Mouse (Mus musculus) embryonic facial prominence, embryonic 12.5 days (tissue): ENCODE measurements around the gene Acat2. TPM values are rescaled to one million over a fixed set of nuclear protein-coding genes. Genes with fewer than 3 reads are reported as not detected.
"Not testable (repeated sequence)": the region's sequence is repeated elsewhere in the genome, so short reads cannot be mapped to it uniquely, and the experiment has no call there.

Experiments used
- ATAC-seq: fragments of 200-750 bp; cut with Nextera tagmentation; 2 replicates; pipeline ENCODE4 v1.8.0; 2017; ENCODE audit not compliant: insufficient number of reproducible peaks, insufficient read depth, low FRiP score, low TSS enrichment
- H3K27ac ChIP-seq: fragments of 300-500 bp; sonication (generic); 2 replicates; pipeline ENCODE4 v1.5.1; 2016; ENCODE audit warnings: mild to moderate bottlenecking
- H3K27me3 ChIP-seq: fragments of 300-500 bp; sonication (generic); 2 replicates; pipeline ENCODE4 v1.6.1; 2016; ENCODE audit warnings: mild to moderate bottlenecking, moderate library complexity
- H3K36me3 ChIP-seq: fragments of 300-500 bp; sonication (generic); 2 replicates; pipeline ENCODE4 v1.6.1; 2016; ENCODE audit warnings: mild to moderate bottlenecking
- H3K4me1 ChIP-seq: fragments of 300-500 bp; sonication (generic); 2 replicates; pipeline ENCODE4 v1.6.1; 2016
- H3K4me2 ChIP-seq: fragments of 300-500 bp; sonication (generic); replicated peaks from 2 replicates; pipeline ENCODE4 v1.6.1; 2016; ENCODE audit warnings: mild to moderate bottlenecking, moderate library complexity
- H3K4me3 ChIP-seq: fragments of 300-500 bp; sonication (generic); 2 replicates; pipeline ENCODE4 v1.5.1; 2016; ENCODE audit warnings: mild to moderate bottlenecking
- H3K9ac ChIP-seq: fragments of 300-500 bp; sonication (generic); 2 replicates; pipeline ENCODE4 v1.6.1; 2016; ENCODE audit warnings: mild to moderate bottlenecking, moderate library complexity
- H3K9me3 ChIP-seq: fragments of 300-500 bp; sonication (generic); 2 replicates; pipeline ENCODE4 v1.6.1; 2016; ENCODE audit warnings: mild to moderate bottlenecking, moderate library complexity
- WGBS: fragments of 180-500 bp; shearing (Covaris S2); methylation state at CpG from one replicate; pipeline ENCODE4 v1.1.7; 2016; 5-methylcytosine and 5-hydroxymethylcytosine counted together
- polyA plus RNA-seq: library from polyadenylated mRNA; unstranded; fragments of >200 nt; fragmentation: Nextera tagmentation; extraction: Ambion mirVana; gene quantifications from 2 replicates; pipeline ENCODE4 v1.2.1, GENCODE M21; 2016

Gene Acat2
- polyA plus RNA-seq: 280 and 284 TPM in 2 replicates

GRCm38 (mm10) chr17:12960331-12960873, at the start of gene Acat2:
Gene Acat2 (minus strand): TSS chr17:12960747.
- Histone ChIP-seq H3K9me3 (no peaks in the 10 kb centered on the region), H3K27ac (peak within 1 kb of the TSS; percentile 87), H3K4me1 (peaks cover 7% of the 10 kb centered on the region; the same call in 1 of the 2 replicates), H3K27me3 (no peaks in the 10 kb centered on the region), H3K4me3 (peak within 1 kb of the TSS; percentile 64), H3K4me2 (peak within 1 kb of the TSS; percentile 67), H3K9ac (peak within 1 kb of the TSS; percentile 67), H3K36me3 (peaks cover 19% of the 10 kb centered on the region)
- peak; percentile 98 for ATAC-seq
- 0% methylated on average over 42 of the region's 42 CpGs for WGBS

- H3K9me3 ChIP-seq: no peaks in the 10 kb centered on the region
- WGBS: 19% methylated on average over 3 of the region's 3 CpGs
- no peak overlapping the region for H3K4me3 ChIP-seq
- no peaks in the 10 kb centered on the region for H3K27me3 ChIP-seq
- peaks cover 8% of the 10 kb centered on the region for H3K4me1 ChIP-seq
- H3K9ac ChIP-seq: no peak overlapping the region
- H3K36me3 ChIP-seq: peaks cover 17% of the 10 kb centered on the region
- no peak for ATAC-seq
- no peak overlapping the region for H3K4me2 ChIP-seq
- no peak overlapping the region for H3K27ac ChIP-seq
Measured at GRCm38 (mm10) chr17:13009887-13010286, 49.3 kb upstream of the Acat2 start.

- H3K4me1 ChIP-seq: peaks cover 8% of the 10 kb centered on the region
- H3K9me3 ChIP-seq: no peaks in the 10 kb centered on the region
- ATAC-seq: no peak
- 3% methylated on average over 10 of the region's 10 CpGs for WGBS
- H3K4me3 ChIP-seq: peak overlapping the region; percentile 87
- no peak overlapping the region; the same call in 1 of the 2 replicates for H3K27ac ChIP-seq
- peaks cover 9% of the 10 kb centered on the region for H3K36me3 ChIP-seq
- H3K4me2 ChIP-seq: peak overlapping the region; percentile 72
- H3K9ac ChIP-seq: peak overlapping the region; percentile 62
- no peaks in the 10 kb centered on the region for H3K27me3 ChIP-seq
Measured at GRCm38 (mm10) chr17:13008528-13008927, 48.0 kb upstream of the Acat2 start.

GRCm38 (mm10) chr17:13007730-13008425, 47.3 kb upstream of the Acat2 start:
- Histone ChIP-seq H3K27me3 (no peaks in the 10 kb centered on the region), H3K4me1 (peaks cover 8% of the 10 kb centered on the region), H3K9me3 (no peaks in the 10 kb centered on the region), H3K9ac (peak overlapping the region; percentile 62), H3K4me2 (peak overlapping the region; percentile 72), H3K27ac (peak overlapping the region; percentile 77), H3K4me3 (peak overlapping the region; percentile 87), H3K36me3 (peaks cover 2% of the 10 kb centered on the region; the same call in 1 of the 2 replicates)
- under 1% methylated on average over 75 of the region's 76 CpGs for WGBS
- ATAC-seq: peak; percentile 98

- Histone ChIP-seq H3K4me1 (peaks cover 8% of the 10 kb centered on the region), H3K36me3 (no peaks in the 10 kb centered on the region; the same call in 1 of the 2 replicates), H3K4me2 (peak overlapping the region; percentile 72), H3K4me3 (peak overlapping the region; percentile 87), H3K9ac (0 out of 2 replicates have a peak overlapping the region, but pooled peaks have one; percentile 44), H3K27me3 (no peaks in the 10 kb centered on the region), H3K27ac (no peak overlapping the region), H3K9me3 (no peaks in the 10 kb centered on the region)
- 45% methylated on average over 5 of the region's 5 CpGs for WGBS
- ATAC-seq: no peak
Measured at GRCm38 (mm10) chr17:13006984-13007383, 46.4 kb upstream of the Acat2 start.

- not testable (repeated sequence) for H3K4me1 ChIP-seq, H3K9me3 ChIP-seq, ATAC-seq, H3K36me3 ChIP-seq, H3K27me3 ChIP-seq
- Histone ChIP-seq H3K27ac (peak within 1 kb of the TSS; percentile 77), H3K9ac (peak within 1 kb of the TSS; percentile 44; the same call in 1 of the 2 replicates), H3K4me3 (peak within 1 kb of the TSS; percentile 87), H3K4me2 (peak within 1 kb of the TSS; percentile 72)
- WGBS: 94% methylated on average over 2 of the region's 2 CpGs
Measured at GRCm38 (mm10) chr17:13006546-13006945, 46.0 kb upstream of the Acat2 start, which contains the start of gene Sod2. Gene Sod2 (plus strand): TSS chr17:13006846.

GRCm38 (mm10) chr17:13004436-13004835, 43.9 kb upstream of the Acat2 start:
- WGBS: 68% methylated on average over 2 of the region's 2 CpGs
- ATAC-seq, H3K4me3 ChIP-seq: not testable (repeated sequence)

GRCm38 (mm10) chr17:13002243-13002642, 41.7 kb upstream of the Acat2 start:
- ATAC-seq, H3K4me2 ChIP-seq, H3K36me3 ChIP-seq, H3K4me1 ChIP-seq, H3K4me3 ChIP-seq, H3K9ac ChIP-seq, H3K27ac ChIP-seq, H3K27me3 ChIP-seq, H3K9me3 ChIP-seq: not testable (repeated sequence)
- 91% methylated on average over 5 of the region's 5 CpGs for WGBS

More at GRCm38 (mm10) chr17:13004436-13004835, 43.9 kb upstream of the Acat2 start:
- H3K36me3 ChIP-seq, H3K9me3 ChIP-seq, H3K27me3 ChIP-seq, H3K4me2 ChIP-seq, H3K27ac ChIP-seq, H3K9ac ChIP-seq, H3K4me1 ChIP-seq: not testable (repeated sequence)

GRCm38 (mm10) chr17:12999069-12999468, 38.5 kb upstream of the Acat2 start:
- no peak overlapping the region for H3K4me2 ChIP-seq
- no peaks in the 10 kb centered on the region for H3K27me3 ChIP-seq
- ATAC-seq: no peak
- no peaks in the 10 kb centered on the region for H3K4me1 ChIP-seq
- H3K9ac ChIP-seq: no peak overlapping the region
- no peak overlapping the region for H3K27ac ChIP-seq
- H3K9me3 ChIP-seq: no peaks in the 10 kb centered on the region
- no peaks in the 10 kb centered on the region for H3K36me3 ChIP-seq
- H3K4me3 ChIP-seq: no peak overlapping the region
- 70% methylated on average over 6 of the region's 6 CpGs for WGBS

- Histone ChIP-seq H3K4me3 (no peak overlapping the region), H3K9me3 (no peaks in the 10 kb centered on the region), H3K4me2 (no peak overlapping the region), H3K9ac (no peak overlapping the region), H3K4me1 (no peaks in the 10 kb centered on the region), H3K27ac (no peak overlapping the region), H3K27me3 (no peaks in the 10 kb centered on the region), H3K36me3 (no peaks in the 10 kb centered on the region)
- no peak for ATAC-seq
- WGBS: 92% methylated on average over 5 of the region's 5 CpGs
Measured at GRCm38 (mm10) chr17:12997890-12998289, 37.3 kb upstream of the Acat2 start.

- Histone ChIP-seq H3K4me3 (no peak overlapping the region), H3K27me3 (no peaks in the 10 kb centered on the region), H3K9me3 (no peaks in the 10 kb centered on the region), H3K4me2 (no peak overlapping the region), H3K9ac (no peak overlapping the region), H3K4me1 (no peaks in the 10 kb centered on the region), H3K27ac (no peak overlapping the region), H3K36me3 (no peaks in the 10 kb centered on the region)
- WGBS: 17% methylated on average over 3 of the region's 3 CpGs
- no peak for ATAC-seq
Measured at GRCm38 (mm10) chr17:12996345-12996744, 35.8 kb upstream of the Acat2 start.

- Histone ChIP-seq H3K9ac (peak within 1 kb of the TSS; percentile 94; the same call in 1 of the 2 replicates), H3K4me3 (peak within 1 kb of the TSS; percentile 93), H3K27me3 (no peaks in the 10 kb centered on the region), H3K27ac (peak within 1 kb of the TSS; percentile 99; the same call in 1 of the 2 replicates), H3K9me3 (no peaks in the 10 kb centered on the region), H3K4me1 (peaks cover 6% of the 10 kb centered on the region; the same call in 1 of the 2 replicates), H3K4me2 (peak within 1 kb of the TSS; percentile 82), H3K36me3 (no peaks in the 10 kb centered on the region)
- WGBS: 68% methylated on average over 1 of the region's 1 CpGs
- ATAC-seq: no peak
Measured at GRCm38 (mm10) chr17:12994069-12994468, 33.5 kb upstream of the Acat2 start, which contains the start of gene Wtap. Gene Wtap (minus strand): TSS chr17:12994169.
